Mouse (Mus musculus): ENCODE results near the gene Ddah2. TPM values are rescaled to one million over a fixed set of nuclear protein-coding genes. Genes with fewer than 3 reads are reported as not detected.

The Ddah2 gene
- total and polyA plus RNA-seq, 3 experiments, result 8.6 to 11.1 TPM; not detected in 1

DNA sequence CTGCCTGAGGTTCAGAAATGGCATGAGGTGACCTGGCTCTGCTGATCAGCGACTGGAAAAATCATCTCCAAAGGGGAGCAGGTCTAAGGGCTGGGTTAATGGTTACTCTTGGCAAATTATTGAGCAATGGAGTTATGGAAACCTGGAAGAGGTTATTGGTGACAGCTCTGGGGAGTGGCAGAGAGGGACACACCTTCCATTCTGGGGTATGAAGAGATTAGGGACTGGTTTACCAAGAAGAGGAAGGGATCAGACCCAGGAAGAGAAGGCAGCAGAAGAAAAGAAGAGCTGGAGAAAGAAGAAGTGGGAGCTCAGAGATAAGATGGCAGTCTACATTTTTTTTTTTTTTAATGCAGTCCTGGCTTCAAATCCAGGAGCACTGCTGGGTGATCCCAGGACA, 11.1 kb upstream of the Ddah2 start:
- H3K9ac ChIP-seq (ENCODE audit: control insufficient read depth, low read depth, low read length, poor library complexity, severe bottlenecking), result peak overlapping the region; percentile 66
- DNase-seq (ENCODE audit: low read depth, low spot score), result peak; percentile 81
- peak overlapping the region; percentile 48 to 52 for H3K4me3 ChIP-seq (ENCODE audit: control insufficient read depth in 1 of 2, insufficient read depth in 1 of 2, low read depth in 2 of 2, low read length in 2 of 2)
- TF ChIP-seq ELF1 (IDR thresholded peaks at IDR 0.05; ENCODE audit: low read depth, low read length), result peak; percentile 50; the same call in 1 of the 2 replicates
- peak; percentile 69 to 75 for TF ChIP-seq EP300 (IDR thresholded peaks at IDR 0.05; ENCODE audit: low read depth in 1 of 2, low read length in 2 of 2)
- no peak; the same call in 1 of the 2 replicates for TF ChIP-seq TAL1 (IDR thresholded peaks at IDR 0.05; ENCODE audit: low read length)
- no peak for TF ChIP-seq GABPA (IDR thresholded peaks at IDR 0.05; ENCODE audit: low read depth, low read length)
- TF ChIP-seq NRF1 (IDR thresholded peaks at IDR 0.05; ENCODE audit: insufficient read depth, low read depth, low read length, poor library complexity, severe bottlenecking), result no peak
- TF ChIP-seq CHD2 (IDR thresholded peaks at IDR 0.05; ENCODE audit: low read length), result no peak
- TF ChIP-seq MXI1 (IDR thresholded peaks at IDR 0.05; ENCODE audit: low read depth, low read length), result no peak; the same call in 1 of the 2 replicates
- no peak; a peak in 1 of 4 replicates for TF ChIP-seq POLR2A (IDR thresholded peaks at IDR 0.05; ENCODE audit: control insufficient read depth in 1 of 2, insufficient read depth in 1 of 2, low read depth in 1 of 2, low read length in 2 of 2, poor library complexity in 1 of 2)
- peak; percentile 15; the same call in 1 of the 2 replicates for TF ChIP-seq MYC (IDR thresholded peaks at IDR 0.05; ENCODE audit: low read depth, low read length)
- no peak for TF ChIP-seq MYB (IDR thresholded peaks at IDR 0.05; ENCODE audit: low read depth, low read length)
- peak; percentile 20; the same call in 1 of the 2 replicates for TF ChIP-seq SIN3A (IDR thresholded peaks at IDR 0.05; ENCODE audit: low read length)
- peak; percentile 85 for TF ChIP-seq TBP (IDR thresholded peaks at IDR 0.05; ENCODE audit: low read depth, low read length)
- no peak for TF ChIP-seq UBTF (IDR thresholded peaks at IDR 0.05; ENCODE audit: borderline replicate concordance, insufficient read depth, low read depth, low read length)
- no peak for TF ChIP-seq TCF12 (IDR thresholded peaks at IDR 0.05; ENCODE audit: low read depth, low read length)
- no peak for TF ChIP-seq MAX (IDR thresholded peaks at IDR 0.05; ENCODE audit: low read length)
- TF ChIP-seq ZMIZ1 (IDR thresholded peaks at IDR 0.05; ENCODE audit: low read depth, low read length), result no peak
- TF ChIP-seq GATA1 (IDR thresholded peaks at IDR 0.05; ENCODE audit: low read depth, low read length), result peak; percentile 89
- TF ChIP-seq NELFE (IDR thresholded peaks at IDR 0.05; ENCODE audit: low read depth, low read length), result no peak
- TF ChIP-seq RCOR1 (IDR thresholded peaks at IDR 0.05; ENCODE audit: low read depth, low read length), result peak; percentile 69
- peak; percentile 98 for TF ChIP-seq ZNF384 (IDR thresholded peaks at IDR 0.05; ENCODE audit: low read depth, low read length)
- TF ChIP-seq USF2 (IDR thresholded peaks at IDR 0.05; ENCODE audit: borderline replicate concordance in 1 of 2, insufficient read depth in 1 of 2, low read depth in 1 of 2, low read length in 2 of 2), result no peak
- TF ChIP-seq ETS1 (IDR thresholded peaks at IDR 0.05; ENCODE audit: low read depth, low read length), result peak; percentile 83
- TF ChIP-seq POLR2AphosphoS5 (IDR thresholded peaks at IDR 0.05; ENCODE audit: borderline replicate concordance, low read depth, low read length), result no peak
- TF ChIP-seq BHLHE40 (IDR thresholded peaks at IDR 0.05; ENCODE audit: borderline replicate concordance, low read depth, low read length), result peak; percentile 13; the same call in 1 of the 2 replicates
- TF ChIP-seq HCFC1 (IDR thresholded peaks at IDR 0.05; ENCODE audit: low read depth, low read length), result 0 out of 2 replicates have a peak, but pooled peaks have one; percentile 14
- no peaks in the 10 kb centered on the region for H3K27me3 ChIP-seq (ENCODE audit: control insufficient read depth in 1 of 2, insufficient read depth in 2 of 2, low read length in 2 of 2)
- H3K4me1 ChIP-seq (ENCODE audit: control insufficient read depth in 1 of 2, insufficient read depth in 2 of 2, low read length in 2 of 2), result peaks cover 7 to 47% of the 10 kb centered on the region in 2 experiments
- peaks cover 0 to 33% of the 10 kb centered on the region in 2 experiments; a peak in 3 of 4 replicates for H3K36me3 ChIP-seq (ENCODE audit: control insufficient read depth in 1 of 2, insufficient read depth in 2 of 2, low read length in 2 of 2)
- H3K79me2 ChIP-seq (ENCODE audit: control insufficient read depth, insufficient read depth, low read length, poor library complexity), result peaks cover 26% of the 10 kb centered on the region
- peak overlapping the region; percentile 98 for H3K27ac ChIP-seq (ENCODE audit: control insufficient read depth, low read depth, low read length)
- H3K9me3 ChIP-seq (replicated peaks; ENCODE audit: insufficient read depth, low read length), result no peaks in the 10 kb centered on the region

All from MEL (cell line).